20 mouse cellular contexts compared by ENCODE assay signal in genomic region chr13:25160804-25161203, GRCm38 (mm10).
A peak's percentile ranks its signal among the peaks of the same experiment; 100 is the strongest.
DNase-seq lines count a peak whose midpoint lies in the region; ATAC-seq lines count a peak whose summit lies in the region.
"Had no signal": no experiment of that assay in that cellular context is flagged by ENCODE, and none has a peak within 500 bp of the region (broad histone marks: within the 10 kb centered on the region; RNA-seq: fewer than 3 reads in every experiment).

No protein-coding gene starts in this region.

- no peaks in the 10 kb centered on the region for H3K9me3 ChIP-seq in forebrain, embryonic 13.5 days (replicated peaks)
- H3K9me3 ChIP-seq in forebrain, embryonic 12.5 days: no peaks in the 10 kb centered on the region
- H3K9me3 ChIP-seq in forebrain, embryonic 15.5 days: no peaks in the 10 kb centered on the region
- no peaks in the 10 kb centered on the region for H3K9me3 ChIP-seq in forebrain, embryonic 10.5 days
- H3K9me3 ChIP-seq in hindbrain, embryonic 14.5 days (ENCODE audit: control insufficient read depth, low read length): no peaks in the 10 kb centered on the region
- H3K9me3 ChIP-seq: embryonic facial prominence, embryonic 10.5 days; embryonic facial prominence, embryonic 12.5 days had no signal

- no peak overlapping the region for H3K27ac ChIP-seq in forebrain, embryonic 13.5 days
- no peak overlapping the region for H3K27ac ChIP-seq in forebrain, embryonic 12.5 days
- no peak overlapping the region for H3K27ac ChIP-seq in forebrain, embryonic 15.5 days (replicated peaks)
- no peak overlapping the region for H3K27ac ChIP-seq in forebrain, embryonic 10.5 days
- no peak overlapping the region for H3K27ac ChIP-seq in hindbrain, embryonic 14.5 days
- H3K27ac ChIP-seq: embryonic facial prominence, embryonic 10.5 days; embryonic facial prominence, embryonic 12.5 days had no signal

- ATAC-seq in forebrain, embryonic 13.5 days: peak; percentile 68
- ATAC-seq in forebrain, embryonic 12.5 days (ENCODE audit: low FRiP score): no peak
- ATAC-seq in forebrain, embryonic 15.5 days (replicated peaks): peak; percentile 58; the same call in 1 of the 2 replicates
- no peak for ATAC-seq in hindbrain, embryonic 14.5 days (ENCODE audit: low FRiP score)
- ATAC-seq: CD4-positive, CD25-positive, alpha-beta regulatory T cell, adult 4 months had no signal

- H3K4me3 ChIP-seq in forebrain, embryonic 13.5 days: no peak overlapping the region
- no peak overlapping the region for H3K4me3 ChIP-seq in forebrain, embryonic 12.5 days (replicated peaks)
- H3K4me3 ChIP-seq in forebrain, embryonic 15.5 days: no peak overlapping the region
- no peak overlapping the region for H3K4me3 ChIP-seq in forebrain, embryonic 10.5 days
- H3K4me3 ChIP-seq in hindbrain, embryonic 14.5 days (replicated peaks; ENCODE audit: low read length): no peak overlapping the region
- H3K4me3 ChIP-seq: embryonic facial prominence, embryonic 10.5 days; embryonic facial prominence, embryonic 12.5 days had no signal

- no peaks in the 10 kb centered on the region for H3K36me3 ChIP-seq in forebrain, embryonic 13.5 days (ENCODE audit: poor library complexity, severe bottlenecking)
- H3K36me3 ChIP-seq in forebrain, embryonic 12.5 days (replicated peaks): no peaks in the 10 kb centered on the region
- no peaks in the 10 kb centered on the region for H3K36me3 ChIP-seq in forebrain, embryonic 15.5 days
- no peaks in the 10 kb centered on the region for H3K36me3 ChIP-seq in forebrain, embryonic 10.5 days (replicated peaks)
- no peaks in the 10 kb centered on the region for H3K36me3 ChIP-seq in hindbrain, embryonic 14.5 days (replicated peaks; ENCODE audit: control insufficient read depth, insufficient read depth)
- H3K36me3 ChIP-seq: embryonic facial prominence, embryonic 10.5 days; embryonic facial prominence, embryonic 12.5 days; G1E had no signal

- H3K4me2 ChIP-seq in forebrain, embryonic 13.5 days: no peak overlapping the region
- H3K4me2 ChIP-seq in forebrain, embryonic 12.5 days: no peak overlapping the region
- no peak overlapping the region for H3K4me2 ChIP-seq in forebrain, embryonic 15.5 days (replicated peaks)
- H3K4me2 ChIP-seq in hindbrain, embryonic 14.5 days (replicated peaks): no peak overlapping the region
- H3K4me2 ChIP-seq: embryonic facial prominence, embryonic 12.5 days had no signal

- H3K9ac ChIP-seq in forebrain, embryonic 13.5 days: no peak overlapping the region
- H3K9ac ChIP-seq in forebrain, embryonic 12.5 days: no peak overlapping the region
- no peak overlapping the region for H3K9ac ChIP-seq in forebrain, embryonic 15.5 days (replicated peaks)
- H3K9ac ChIP-seq in hindbrain, embryonic 14.5 days: no peak overlapping the region
- H3K9ac ChIP-seq: embryonic facial prominence, embryonic 12.5 days had no signal

- DNase-seq in forebrain, embryonic 10.5 days (ENCODE audit: extremely low spot score, low spot score): no peak
- peak; percentile 75 for DNase-seq in Muller cell, postnatal 12 days (ENCODE audit: inconsistent ontology term)
- no peak for DNase-seq in hindbrain, embryonic 14.5 days (ENCODE audit: low spot score)
- DNase-seq: adrenal gland, adult 2 months; adrenal gland, postnatal 10 days; adrenal gland, postnatal 25 days; B cell, adult 2 months; cerebellum, adult 11-12 months; cerebellum, adult 2 months; cerebellum, adult 9-10 months; cerebellum, postnatal 10 days; cerebellum, postnatal 25 days had no signal

- 21% methylated on average over 2 of the region's 2 CpGs for WGBS in forebrain, embryonic 13.5 days
- WGBS in forebrain, embryonic 12.5 days: 46% methylated on average over 2 of the region's 2 CpGs
- 24% methylated on average over 2 of the region's 2 CpGs for WGBS in forebrain, embryonic 15.5 days
- 78% methylated on average over 2 of the region's 2 CpGs for WGBS in forebrain, embryonic 10.5 days
- 74% methylated on average over 2 of the region's 2 CpGs for WGBS in hindbrain, embryonic 14.5 days

- peaks cover 5% of the 10 kb centered on the region; the same call in 1 of the 2 replicates for H3K4me1 ChIP-seq in forebrain, embryonic 13.5 days
- no peaks in the 10 kb centered on the region; the same call in 1 of the 2 replicates for H3K4me1 ChIP-seq in forebrain, embryonic 12.5 days
- peaks cover 12% of the 10 kb centered on the region for H3K4me1 ChIP-seq in forebrain, embryonic 15.5 days
- H3K4me1 ChIP-seq in forebrain, embryonic 10.5 days: peaks cover 11% of the 10 kb centered on the region; the same call in 1 of the 2 replicates
- no peaks in the 10 kb centered on the region for H3K4me1 ChIP-seq in hindbrain, embryonic 14.5 days (replicated peaks; ENCODE audit: control insufficient read depth, insufficient read depth, low read length)
- H3K4me1 ChIP-seq: embryonic facial prominence, embryonic 10.5 days; embryonic facial prominence, embryonic 12.5 days had no signal

- H3K27me3 ChIP-seq in forebrain, embryonic 13.5 days: no peaks in the 10 kb centered on the region
- peaks cover 3% of the 10 kb centered on the region; the same call in 1 of the 2 replicates for H3K27me3 ChIP-seq in forebrain, embryonic 12.5 days
- no peaks in the 10 kb centered on the region for H3K27me3 ChIP-seq in forebrain, embryonic 15.5 days
- H3K27me3 ChIP-seq in forebrain, embryonic 10.5 days (ENCODE audit: poor library complexity, severe bottlenecking): no peaks in the 10 kb centered on the region
- no peaks in the 10 kb centered on the region for H3K27me3 ChIP-seq in hindbrain, embryonic 14.5 days (ENCODE audit: control insufficient read depth, insufficient read depth, low read length)
- H3K27me3 ChIP-seq: CH12.LX had no signal

Comparison
In these comparisons a context has a peak if more than half of its experiments do, and no peak if none do; other contexts are left out.
1. ATAC-seq: peak in forebrain, embryonic 13.5 days (single experiment) and forebrain, embryonic 15.5 days (single experiment); none in forebrain, embryonic 12.5 days (single experiment) and hindbrain, embryonic 14.5 days (single experiment).